Mouse (Mus musculus) lung, embryonic 16.5 days (tissue): Measurements from ENCODE around the gene Lmna. TPM values are rescaled to one million over a fixed set of nuclear protein-coding genes. Genes with fewer than 3 reads are reported as not detected.

ENCODE experiments used
- ATAC-seq: fragments of 200-750 bp; cut with Nextera tagmentation; 2 replicates; pipeline ENCODE4 v1.8.0; 2017; ENCODE audit warnings: low read depth, mild to moderate bottlenecking, moderate library complexity
- H3K27ac ChIP-seq: fragments of 300-500 bp; sonication (generic); 2 replicates; pipeline ENCODE4 v1.5.1; 2014; ENCODE audit warnings: mild to moderate bottlenecking, control low read depth, low read length
- H3K27me3 ChIP-seq: fragments of 300-500 bp; sonication (generic); 2 replicates; pipeline ENCODE4 v1.6.1; 2014; ENCODE audit warnings: low read depth, low read length, mixed read lengths; ENCODE audit not compliant: control insufficient read depth, insufficient read depth
- H3K36me3 ChIP-seq: fragments of 300-500 bp; sonication (generic); 2 replicates; pipeline ENCODE4 v1.6.1; 2014; ENCODE audit warnings: low read length; ENCODE audit not compliant: control insufficient read depth, insufficient read depth
- H3K4me1 ChIP-seq: fragments of 300-500 bp; sonication (generic); replicated peaks from 2 replicates; pipeline ENCODE4 v1.6.1; 2014; ENCODE audit warnings: low read length, mixed read lengths; ENCODE audit not compliant: control insufficient read depth, insufficient read depth
- H3K4me2 ChIP-seq: fragments of 300-500 bp; sonication (generic); 2 replicates; pipeline ENCODE4 v1.6.1; 2014; ENCODE audit warnings: low read depth, low read length, control low read depth
- H3K4me3 ChIP-seq: fragments of 300-500 bp; sonication (generic); 2 replicates; pipeline ENCODE4 v1.5.1; 2014; ENCODE audit warnings: mild to moderate bottlenecking, low read length, control low read depth
- H3K9ac ChIP-seq: fragments of 300-500 bp; sonication (generic); 2 replicates; pipeline ENCODE4 v1.6.1; 2014; ENCODE audit warnings: low read length, control low read depth
- H3K9me3 ChIP-seq: fragments of 300-500 bp; sonication (generic); 2 replicates; pipeline ENCODE4 v1.6.1; 2016; ENCODE audit warnings: low read length; ENCODE audit not compliant: control insufficient read depth
- WGBS: fragments of 180-500 bp; shearing (Covaris S2); extraction: QIAGEN DNeasy Blood & Tissue Kit; methylation state at CpG from one replicate; pipeline ENCODE4 v1.1.7; 2014; 5-methylcytosine and 5-hydroxymethylcytosine counted together
- microRNA counts: library from miRNA; unstranded; fragments of <30 nt; microRNA quantifications from one replicate; lab custom pipeline; 2016
- microRNA-seq: library from miRNA; unstranded; fragments of <30 nt; microRNA quantifications from one replicate; pipeline ENCODE4, GENCODE M21; 2016
- polyA plus RNA-seq: library from polyadenylated mRNA; unstranded; fragments of >200 nt; fragmentation: Nextera tagmentation; extraction: Ambion mirVana; gene quantifications from 2 replicates; pipeline ENCODE4 v1.2.1, GENCODE M21; 2015

Gene Lmna
- polyA plus RNA-seq, 1 experiment from 2014 or later = 150 TPM

GRCm38 (mm10) chr3:88440500-88441381, 69.0 kb downstream of the Lmna start:
- H3K9me3 ChIP-seq = no peaks in the 10 kb centered on the region
- H3K27me3 ChIP-seq = no peaks in the 10 kb centered on the region
- H3K36me3 ChIP-seq = no peaks in the 10 kb centered on the region
- peak overlapping the region; percentile 13 for H3K4me3 ChIP-seq
- ATAC-seq = peak; percentile 15; the same call in 1 of the 2 replicates
- peak overlapping the region; percentile 32; the same call in 1 of the 2 replicates for H3K9ac ChIP-seq
- peak overlapping the region; percentile 45 for H3K4me2 ChIP-seq
- no peak overlapping the region for H3K27ac ChIP-seq
- peaks cover 17% of the 10 kb centered on the region for H3K4me1 ChIP-seq
- 17% methylated on average over 27 of the region's 27 CpGs for WGBS

DNA sequence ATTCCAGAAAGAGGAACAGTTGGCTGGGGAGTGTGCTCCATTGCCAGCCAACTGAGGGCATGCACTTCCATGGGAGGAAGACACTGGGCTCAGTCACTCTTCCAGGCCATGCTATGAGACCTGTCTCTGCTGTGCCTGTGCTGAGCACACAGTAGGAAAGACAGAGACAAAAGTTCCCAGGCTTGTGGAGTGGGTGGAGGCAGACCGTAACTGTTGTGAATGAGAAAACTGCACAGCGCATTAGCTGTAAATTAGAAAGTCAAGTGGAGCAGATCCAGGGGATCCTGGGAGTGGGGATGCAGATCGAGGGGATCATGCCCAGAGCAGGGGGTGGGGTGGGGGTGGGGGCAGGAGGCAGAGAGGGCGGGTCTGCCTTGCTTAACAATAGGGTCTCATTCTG, 70.2 kb downstream of the Lmna start:
- WGBS = 71% methylated on average over 4 of the region's 4 CpGs
- no peak for ATAC-seq
- H3K4me1 ChIP-seq = peaks cover 17% of the 10 kb centered on the region
- H3K27ac ChIP-seq = no peak overlapping the region
- H3K4me3 ChIP-seq = no peak overlapping the region
- no peaks in the 10 kb centered on the region for H3K27me3 ChIP-seq
- H3K36me3 ChIP-seq = no peaks in the 10 kb centered on the region
- H3K9ac ChIP-seq = no peak overlapping the region
- no peak overlapping the region for H3K4me2 ChIP-seq
- no peaks in the 10 kb centered on the region for H3K9me3 ChIP-seq

- Histone ChIP-seq H3K36me3 (no peaks in the 10 kb centered on the region), H3K9me3 (no peaks in the 10 kb centered on the region), H3K4me3 (peak overlapping the region; percentile 47), H3K27ac (no peak overlapping the region), H3K27me3 (no peaks in the 10 kb centered on the region), H3K9ac (no peak overlapping the region), H3K4me1 (peaks cover 17% of the 10 kb centered on the region), H3K4me2 (peak overlapping the region; percentile 83)
- ATAC-seq = no peak
- WGBS = 52% methylated on average over 10 of the region's 10 CpGs
These were observed 72.3 kb downstream of the Lmna start for GRCm38 (mm10) chr3:88437454-88437853.

GRCm38 (mm10) chr3:88436395-88437201, 73.2 kb downstream of the Lmna start:
- 8% methylated on average over 29 of the region's 29 CpGs for WGBS
- no peaks in the 10 kb centered on the region for H3K9me3 ChIP-seq
- peak overlapping the region; percentile 63 for H3K9ac ChIP-seq
- H3K4me1 ChIP-seq = peaks cover 17% of the 10 kb centered on the region
- peak overlapping the region; percentile 83 for H3K4me2 ChIP-seq
- no peaks in the 10 kb centered on the region for H3K36me3 ChIP-seq
- H3K4me3 ChIP-seq = peak overlapping the region; percentile 47
- H3K27me3 ChIP-seq = no peaks in the 10 kb centered on the region
- peak; percentile 84 for ATAC-seq
- H3K27ac ChIP-seq = no peak overlapping the region

- Histone ChIP-seq H3K4me2 (no peak overlapping the region), H3K27ac (no peak overlapping the region), H3K9ac (no peak overlapping the region), H3K4me1 (peaks cover 12% of the 10 kb centered on the region), H3K4me3 (no peak overlapping the region), H3K36me3 (no peaks in the 10 kb centered on the region), H3K27me3 (no peaks in the 10 kb centered on the region), H3K9me3 (no peaks in the 10 kb centered on the region)
- 46% methylated on average over 10 of the region's 10 CpGs for WGBS
- ATAC-seq = no peak
These were observed 74.2 kb downstream of the Lmna start for GRCm38 (mm10) chr3:88435515-88435914.

MicroRNAs within 50 kb of the gene (microRNA counts, 519-probe panel; counts per million panel counts)
- microRNA mmu-miR-1905 (lab: Ali Mortazavi, UCI) = not detected

Small RNAs within 50 kb of the gene (microRNA-seq; reads per million reads assigned to microRNA genes)
- gene Mir1905 = not detected
- gene Mir7011 = not detected

Other genes with a start within 250 kb of the Lmna start
- 0.20 and 0.23 TPM in 2 replicates for gene Gm38392, start 222.7 kb downstream of the Lmna start, polyA plus RNA-seq
- gene Tsacc, start 213.0 kb downstream of the Lmna start, polyA plus RNA-seq = 11.0 and 12.3 TPM in 2 replicates
- gene Cct3, start 212.8 kb downstream of the Lmna start, polyA plus RNA-seq = 432 and 447 TPM in 2 replicates
- gene Glmp, start 184.9 kb downstream of the Lmna start, polyA plus RNA-seq = 228 and 231 TPM in 2 replicates
- 9.5 and 9.9 TPM in 2 replicates for gene Tmem79, start 173.8 kb downstream of the Lmna start, polyA plus RNA-seq
- gene Smg5, start 173.7 kb downstream of the Lmna start, polyA plus RNA-seq = 46.6 and 46.7 TPM in 2 replicates
- gene Paqr6, start 145.4 kb downstream of the Lmna start, polyA plus RNA-seq = 12.5 and 15.2 TPM in 2 replicates
- 0.13 TPM in 1 of 2 replicates, not detected in the other for gene Bglap3, start 137.2 kb downstream of the Lmna start, polyA plus RNA-seq
- 0.43 TPM in 1 of 2 replicates, not detected in the other for gene Bglap2, start 131.3 kb downstream of the Lmna start, polyA plus RNA-seq
- 0.94 TPM in 1 of 2 replicates, not detected in the other for gene Bglap, start 125.5 kb downstream of the Lmna start, polyA plus RNA-seq
- gene Pmf1, start 99.6 kb downstream of the Lmna start, polyA plus RNA-seq = 130 and 147 TPM in 2 replicates
- gene Slc25a44, start 84.8 kb downstream of the Lmna start, polyA plus RNA-seq = 15.2 and 16.0 TPM in 2 replicates
- 6.3 TPM in 2 replicates for gene Sema4a, start 48.8 kb downstream of the Lmna start, polyA plus RNA-seq
- gene Mex3a, start 22.4 kb upstream of the Lmna start, polyA plus RNA-seq = 13.1 and 13.5 TPM in 2 replicates
- 48.0 and 61.2 TPM in 2 replicates for gene Rab25, start 38.3 kb upstream of the Lmna start, polyA plus RNA-seq
- gene Lamtor2, start 43.1 kb upstream of the Lmna start, polyA plus RNA-seq = 169 and 183 TPM in 2 replicates
- 39.3 and 41.8 TPM in 2 replicates for gene Ubqln4, start 43.8 kb upstream of the Lmna start, polyA plus RNA-seq
- gene Ssr2, start 65.9 kb upstream of the Lmna start, polyA plus RNA-seq = 354 and 367 TPM in 2 replicates
- 123 and 125 TPM in 2 replicates for gene Arhgef2, start 96.0 kb upstream of the Lmna start, polyA plus RNA-seq
- gene Rxfp4, start 143.2 kb upstream of the Lmna start, polyA plus RNA-seq = not detected in 2 replicates
- 82.1 and 86.2 TPM in 2 replicates for gene Khdc4, start 175.8 kb upstream of the Lmna start, polyA plus RNA-seq
- gene Rit1, start 206.9 kb upstream of the Lmna start, polyA plus RNA-seq = 58.9 and 68.9 TPM in 2 replicates